In the genomic region with DNA sequence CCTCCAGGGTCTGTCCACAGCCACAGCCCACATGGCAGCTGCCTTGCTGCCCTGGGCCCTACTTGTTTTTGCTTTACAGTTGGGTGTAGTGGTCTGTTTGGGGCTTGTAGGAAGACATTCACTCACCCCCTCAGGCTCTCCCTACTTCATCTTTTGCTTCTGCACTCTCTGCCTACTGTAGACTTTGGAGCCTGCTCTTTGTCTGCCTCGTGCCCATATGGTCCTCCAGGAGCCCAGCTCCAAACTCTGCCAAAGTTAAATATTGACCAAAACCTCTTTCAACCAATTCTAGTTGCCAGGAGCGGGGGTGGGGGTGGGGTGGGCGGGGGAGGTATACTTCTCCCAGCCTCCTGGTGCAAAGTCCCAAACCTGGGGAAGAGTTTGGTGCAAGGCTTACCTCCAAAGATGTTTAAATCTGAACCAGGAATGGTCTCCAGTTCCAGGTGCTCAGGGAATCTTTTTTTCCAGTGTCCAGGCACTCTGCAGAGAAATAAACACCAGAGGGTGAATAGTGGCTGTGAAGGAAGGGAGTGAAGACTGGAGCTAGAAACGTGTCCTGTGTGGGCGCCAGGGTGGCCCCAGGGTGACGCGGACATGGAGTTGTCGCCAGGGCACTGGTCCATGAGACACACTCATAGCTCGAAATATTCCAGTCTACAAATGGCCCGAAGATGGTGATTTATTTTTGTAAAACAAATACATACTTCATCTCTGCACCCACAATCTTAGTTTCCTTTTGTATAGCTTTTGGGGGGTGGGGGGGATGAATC, we compare ENCODE assay signal across 13 mouse cellular contexts. TPM values are rescaled to one million over a fixed set of nuclear protein-coding genes. Genes with fewer than 3 reads are reported as not detected.
DNase-seq lines count a peak whose midpoint lies in the region; ATAC-seq and TF ChIP-seq lines count a peak whose summit lies in the region.
"Had no signal": no experiment of that assay in that cellular context is flagged by ENCODE, and none has a peak within 500 bp of the region (broad histone marks: within the 10 kb centered on the region; RNA-seq: fewer than 3 reads in every experiment).

No protein-coding gene starts in this region.

- H3K36me3 ChIP-seq in forebrain, embryonic 11.5 days (ENCODE audit: control insufficient read depth, insufficient read depth, low read length), result no peaks in the 10 kb centered on the region
- H3K36me3 ChIP-seq in forebrain, embryonic 14.5 days (ENCODE audit: control insufficient read depth, insufficient read depth, low read length), result no peaks in the 10 kb centered on the region
- no peaks in the 10 kb centered on the region for H3K36me3 ChIP-seq in hindbrain, embryonic 15.5 days
- peaks cover 8% of the 10 kb centered on the region; the same call in 1 of the 2 replicates for H3K36me3 ChIP-seq in neural tube, embryonic 14.5 days (ENCODE audit: control insufficient read depth, insufficient read depth, low read length)
- no peaks in the 10 kb centered on the region for H3K36me3 ChIP-seq in midbrain, postnatal 0 days (ENCODE audit: insufficient read depth, low read length)

- no peaks in the 10 kb centered on the region for H3K4me1 ChIP-seq in forebrain, embryonic 11.5 days (replicated peaks; ENCODE audit: control insufficient read depth, insufficient read depth, low read length)
- H3K4me1 ChIP-seq in forebrain, embryonic 14.5 days (ENCODE audit: control insufficient read depth, insufficient read depth, low read length), result no peaks in the 10 kb centered on the region
- H3K4me1 ChIP-seq in hindbrain, embryonic 15.5 days (replicated peaks), result peaks cover 20% of the 10 kb centered on the region
- H3K4me1 ChIP-seq in neural tube, embryonic 14.5 days (ENCODE audit: control insufficient read depth, insufficient read depth, low read length), result peaks cover 64% of the 10 kb centered on the region
- no peaks in the 10 kb centered on the region for H3K4me1 ChIP-seq in midbrain, postnatal 0 days (ENCODE audit: insufficient read depth, low read length)

- no peaks in the 10 kb centered on the region for H3K9me3 ChIP-seq in forebrain, embryonic 11.5 days (ENCODE audit: control insufficient read depth, low read length)
- H3K9me3 ChIP-seq in forebrain, embryonic 14.5 days (replicated peaks; ENCODE audit: control insufficient read depth, low read length), result no peaks in the 10 kb centered on the region
- H3K9me3 ChIP-seq in hindbrain, embryonic 15.5 days, result no peaks in the 10 kb centered on the region
- H3K9me3 ChIP-seq in neural tube, embryonic 14.5 days (ENCODE audit: control insufficient read depth, low read length), result no peaks in the 10 kb centered on the region
- H3K9me3 ChIP-seq in midbrain, postnatal 0 days (ENCODE audit: low read length), result no peaks in the 10 kb centered on the region

- ATAC-seq in forebrain, embryonic 11.5 days (replicated peaks; ENCODE audit: low FRiP score), result no peak
- no peak for ATAC-seq in forebrain, embryonic 14.5 days
- no peak for ATAC-seq in hindbrain, embryonic 15.5 days (ENCODE audit: low FRiP score, low read depth)
- ATAC-seq in neural tube, embryonic 14.5 days (ENCODE audit: low read depth), result no peak
- no peak for ATAC-seq in midbrain, postnatal 0 days (ENCODE audit: low FRiP score)
- no peak for ATAC-seq in activated CD4-positive, CD25-positive, alpha-beta regulatory T cell, adult 4 months

- peak; percentile 39 for DNase-seq in forebrain, embryonic 11.5 days (ENCODE audit: low spot score)
- no peak for DNase-seq in forebrain, embryonic 14.5 days (ENCODE audit: low spot score)
- peak; percentile 64 for DNase-seq in kidney, postnatal 10 days
- DNase-seq in midbrain, postnatal 0 days (ENCODE audit: low spot score), result no peak
- no peak for DNase-seq in adrenal gland, postnatal 4 days (ENCODE audit: low spot score in 2 of 2)
- DNase-seq: heart, adult 2 months; right cerebral cortex, postnatal 25 days had no signal

- H3K4me2 ChIP-seq in forebrain, embryonic 11.5 days (ENCODE audit: low read depth, low read length, severe bottlenecking), result no peak overlapping the region
- no peak overlapping the region for H3K4me2 ChIP-seq in forebrain, embryonic 14.5 days (ENCODE audit: low read length)
- peak overlapping the region; percentile 97 for H3K4me2 ChIP-seq in hindbrain, embryonic 15.5 days
- H3K4me2 ChIP-seq in neural tube, embryonic 14.5 days (ENCODE audit: low read depth, low read length), result no peak overlapping the region
- no peak overlapping the region for H3K4me2 ChIP-seq in midbrain, postnatal 0 days (ENCODE audit: low read depth, low read length, poor library complexity, severe bottlenecking)

- 8% methylated on average over 10 of the region's 10 CpGs for WGBS in forebrain, embryonic 11.5 days
- 4% methylated on average over 10 of the region's 10 CpGs for WGBS in forebrain, embryonic 14.5 days
- 13% methylated on average over 10 of the region's 10 CpGs for WGBS in hindbrain, embryonic 15.5 days
- WGBS in neural tube, embryonic 14.5 days, result 15% methylated on average over 10 of the region's 10 CpGs
- 10% methylated on average over 10 of the region's 10 CpGs for WGBS in midbrain, postnatal 0 days

- peaks cover 100% of the 10 kb centered on the region for H3K27me3 ChIP-seq in forebrain, embryonic 11.5 days (ENCODE audit: control insufficient read depth, insufficient read depth, low read length)
- peaks cover 100% of the 10 kb centered on the region for H3K27me3 ChIP-seq in forebrain, embryonic 14.5 days (replicated peaks; ENCODE audit: control insufficient read depth, insufficient read depth, low read length)
- H3K27me3 ChIP-seq in hindbrain, embryonic 15.5 days, result peaks cover 66% of the 10 kb centered on the region
- H3K27me3 ChIP-seq in neural tube, embryonic 14.5 days (ENCODE audit: control insufficient read depth, insufficient read depth, low read length), result no peaks in the 10 kb centered on the region
- H3K27me3 ChIP-seq in midbrain, postnatal 0 days (ENCODE audit: insufficient read depth, low read length), result peaks cover 97% of the 10 kb centered on the region

- H3K27ac ChIP-seq in forebrain, embryonic 11.5 days (ENCODE audit: low read depth, low read length), result no peak overlapping the region
- no peak overlapping the region for H3K27ac ChIP-seq in forebrain, embryonic 14.5 days (ENCODE audit: low read depth, low read length)
- peak overlapping the region; percentile 92 for H3K27ac ChIP-seq in hindbrain, embryonic 15.5 days (replicated peaks)
- H3K27ac ChIP-seq in neural tube, embryonic 14.5 days (ENCODE audit: low read depth, low read length), result peak overlapping the region; percentile 44
- H3K27ac ChIP-seq in midbrain, postnatal 0 days (ENCODE audit: low read depth, low read length), result no peak overlapping the region
- H3K27ac ChIP-seq: heart, adult 2 months had no signal

- no peak overlapping the region for H3K9ac ChIP-seq in forebrain, embryonic 11.5 days (ENCODE audit: low read length)
- no peak overlapping the region for H3K9ac ChIP-seq in forebrain, embryonic 14.5 days (ENCODE audit: low read length)
- peak overlapping the region; percentile 30 for H3K9ac ChIP-seq in hindbrain, embryonic 15.5 days
- no peak overlapping the region for H3K9ac ChIP-seq in neural tube, embryonic 14.5 days (replicated peaks; ENCODE audit: low read depth, low read length)
- H3K9ac ChIP-seq in midbrain, postnatal 0 days (replicated peaks; ENCODE audit: low read length, poor library complexity, severe bottlenecking), result no peak overlapping the region

- no peak for TF ChIP-seq CTCF in midbrain, postnatal 0 days (IDR thresholded peaks at IDR 0.05)

- H3K4me3 ChIP-seq in forebrain, embryonic 11.5 days (ENCODE audit: low read depth, low read length), result no peak overlapping the region
- H3K4me3 ChIP-seq in forebrain, embryonic 14.5 days (ENCODE audit: low read depth, low read length), result no peak overlapping the region
- peak overlapping the region; percentile 15 for H3K4me3 ChIP-seq in hindbrain, embryonic 15.5 days
- H3K4me3 ChIP-seq in neural tube, embryonic 14.5 days (ENCODE audit: low read depth, low read length), result no peak overlapping the region
- H3K4me3 ChIP-seq in midbrain, postnatal 0 days (ENCODE audit: low read depth, low read length), result no peak overlapping the region
- H3K4me3 ChIP-seq: heart, adult 2 months; myocyte had no signal

RNA-seq across cellular contexts. Expression of gene 5730596B20Rik, which starts 6.2 kb away (rescaled TPM):
- not detected in 2 replicates for polyA plus RNA-seq in forebrain, embryonic 11.5 days (2014; fragmentation: Nextera tagmentation; extraction: Ambion mirVana)
- not detected in 2 replicates for polyA plus RNA-seq in forebrain, embryonic 14.5 days (2014; fragmentation: Nextera tagmentation; extraction: Ambion mirVana)
- 4.0 and 4.3 TPM in 2 replicates for polyA plus RNA-seq in hindbrain, embryonic 15.5 days (2015; fragmentation: Nextera tagmentation; extraction: Ambion mirVana)
- 1.8 and 2.2 TPM in 2 replicates for polyA plus RNA-seq in neural tube, embryonic 14.5 days (2014; fragmentation: Nextera tagmentation; extraction: Ambion mirVana)
- not detected in 2 replicates for total RNA-seq in midbrain, postnatal 0 days (2014; rRNA removed)
- not detected in 2 replicates for polyA plus RNA-seq in midbrain, postnatal 0 days (2015; fragmentation: Nextera tagmentation; extraction: Ambion mirVana)
- polyA plus RNA-seq in activated CD4-positive, CD25-positive, alpha-beta regulatory T cell, adult 4 months (2017; shearing (Covaris generic)), result not detected
- total RNA-seq in adrenal gland, postnatal 4 days (2021), result 1 to 10 TPM; 1.0 to 1.6 TPM
- total RNA-seq: common myeloid progenitor, adult 5-6 weeks; heart, adult 2 months; layer of hippocampus, adult 18-20 months had no signal
- polyA plus RNA-seq: heart, adult 2 months had no signal

RNA-seq across cellular contexts. Expression of gene Hoxa4, which starts 8.1 kb away (rescaled TPM):
- not detected in 2 replicates for polyA plus RNA-seq in forebrain, embryonic 11.5 days (2014; fragmentation: Nextera tagmentation; extraction: Ambion mirVana)
- not detected in 2 replicates for polyA plus RNA-seq in forebrain, embryonic 14.5 days (2014; fragmentation: Nextera tagmentation; extraction: Ambion mirVana)
- polyA plus RNA-seq in hindbrain, embryonic 15.5 days (2015; fragmentation: Nextera tagmentation; extraction: Ambion mirVana), result 10.6 and 12.2 TPM in 2 replicates
- 1.6 and 2.7 TPM in 2 replicates for polyA plus RNA-seq in neural tube, embryonic 14.5 days (2014; fragmentation: Nextera tagmentation; extraction: Ambion mirVana)
- 0.22 TPM in 1 of 2 replicates, not detected in the other for total RNA-seq in midbrain, postnatal 0 days (2014; rRNA removed)
- polyA plus RNA-seq in midbrain, postnatal 0 days (2015; fragmentation: Nextera tagmentation; extraction: Ambion mirVana), result not detected in 2 replicates
- polyA plus RNA-seq in activated CD4-positive, CD25-positive, alpha-beta regulatory T cell, adult 4 months (2017; shearing (Covaris generic)), result not detected
- total RNA-seq in adrenal gland, postnatal 4 days (2021), result 1 to 10 TPM; 6.5 to 7.3 TPM
- total RNA-seq: layer of hippocampus, adult 18-20 months had no signal

RNA-seq across cellular contexts. Expression of gene Hoxa2, which starts 18.9 kb away (rescaled TPM):
- polyA plus RNA-seq in forebrain, embryonic 11.5 days (2014; fragmentation: Nextera tagmentation; extraction: Ambion mirVana), result not detected in 2 replicates
- polyA plus RNA-seq in forebrain, embryonic 14.5 days (2014; fragmentation: Nextera tagmentation; extraction: Ambion mirVana), result not detected in 2 replicates
- 22.4 and 26.8 TPM in 2 replicates for polyA plus RNA-seq in hindbrain, embryonic 15.5 days (2015; fragmentation: Nextera tagmentation; extraction: Ambion mirVana)
- 7.0 and 8.8 TPM in 2 replicates for polyA plus RNA-seq in neural tube, embryonic 14.5 days (2014; fragmentation: Nextera tagmentation; extraction: Ambion mirVana)
- total RNA-seq in midbrain, postnatal 0 days (2014; rRNA removed), result 1.6 and 3.0 TPM in 2 replicates
- polyA plus RNA-seq in midbrain, postnatal 0 days (2015; fragmentation: Nextera tagmentation; extraction: Ambion mirVana), result not detected in 2 replicates
- not detected for polyA plus RNA-seq in activated CD4-positive, CD25-positive, alpha-beta regulatory T cell, adult 4 months (2017; shearing (Covaris generic))
- total RNA-seq in adrenal gland, postnatal 4 days (2021), result 1 to 10 TPM; 5.3 to 6.2 TPM
- total RNA-seq: common myeloid progenitor, adult 5-6 weeks; layer of hippocampus, adult 18-20 months had no signal

RNA-seq across cellular contexts. Expression of gene Hoxa5, which starts 20.9 kb away (rescaled TPM):
- polyA plus RNA-seq in forebrain, embryonic 11.5 days (2014; fragmentation: Nextera tagmentation; extraction: Ambion mirVana), result not detected in 2 replicates
- polyA plus RNA-seq in forebrain, embryonic 14.5 days (2014; fragmentation: Nextera tagmentation; extraction: Ambion mirVana), result 0.26 TPM in 1 of 2 replicates, not detected in the other
- 105 and 115 TPM in 2 replicates for polyA plus RNA-seq in hindbrain, embryonic 15.5 days (2015; fragmentation: Nextera tagmentation; extraction: Ambion mirVana)
- polyA plus RNA-seq in neural tube, embryonic 14.5 days (2014; fragmentation: Nextera tagmentation; extraction: Ambion mirVana), result 20.9 and 30.6 TPM in 2 replicates
- total RNA-seq in midbrain, postnatal 0 days (2014; rRNA removed), result 10.4 TPM in 1 of 2 replicates, not detected in the other
- not detected in 2 replicates for polyA plus RNA-seq in midbrain, postnatal 0 days (2015; fragmentation: Nextera tagmentation; extraction: Ambion mirVana)
- polyA plus RNA-seq in activated CD4-positive, CD25-positive, alpha-beta regulatory T cell, adult 4 months (2017; shearing (Covaris generic)), result not detected
- total RNA-seq in adrenal gland, postnatal 4 days (2021), result 10 to 100 TPM; 25.9 TPM
- total RNA-seq: layer of hippocampus, adult 18-20 months had no signal

RNA-seq across cellular contexts. Expression of gene Hoxa6, which starts 25.0 kb away (rescaled TPM):
- not detected in 2 replicates for polyA plus RNA-seq in forebrain, embryonic 11.5 days (2014; fragmentation: Nextera tagmentation; extraction: Ambion mirVana)
- polyA plus RNA-seq in forebrain, embryonic 14.5 days (2014; fragmentation: Nextera tagmentation; extraction: Ambion mirVana), result not detected in 2 replicates
- 10.4 and 13.4 TPM in 2 replicates for polyA plus RNA-seq in hindbrain, embryonic 15.5 days (2015; fragmentation: Nextera tagmentation; extraction: Ambion mirVana)
- polyA plus RNA-seq in neural tube, embryonic 14.5 days (2014; fragmentation: Nextera tagmentation; extraction: Ambion mirVana), result 10.1 and 15.7 TPM in 2 replicates
- total RNA-seq in midbrain, postnatal 0 days (2014; rRNA removed), result not detected in 2 replicates
- not detected in 2 replicates for polyA plus RNA-seq in midbrain, postnatal 0 days (2015; fragmentation: Nextera tagmentation; extraction: Ambion mirVana)
- polyA plus RNA-seq in activated CD4-positive, CD25-positive, alpha-beta regulatory T cell, adult 4 months (2017; shearing (Covaris generic)), result not detected
- total RNA-seq in adrenal gland, postnatal 4 days (2021), result 10 to 100 TPM in 1 of 2 experiments, 1 to 10 TPM in 1; 6.7 to 10.6 TPM
- total RNA-seq: common myeloid progenitor, adult 5-6 weeks; heart, adult 2 months; layer of hippocampus, adult 18-20 months had no signal
- polyA plus RNA-seq: heart, adult 2 months had no signal

Comparison
In these comparisons a context has a peak if more than half of its experiments do, and no peak if none do; other contexts are left out.
1. DNase-seq: peak in forebrain, embryonic 11.5 days (single experiment) and kidney, postnatal 10 days (single experiment); none in forebrain, embryonic 14.5 days (single experiment), midbrain, postnatal 0 days (single experiment) and adrenal gland, postnatal 4 days (0 of 2).
2. H3K27ac ChIP-seq: peak in hindbrain, embryonic 15.5 days (single experiment) and neural tube, embryonic 14.5 days (single experiment); none in forebrain, embryonic 11.5 days (single experiment), forebrain, embryonic 14.5 days (single experiment) and midbrain, postnatal 0 days (single experiment).